In the genomic region with DNA sequence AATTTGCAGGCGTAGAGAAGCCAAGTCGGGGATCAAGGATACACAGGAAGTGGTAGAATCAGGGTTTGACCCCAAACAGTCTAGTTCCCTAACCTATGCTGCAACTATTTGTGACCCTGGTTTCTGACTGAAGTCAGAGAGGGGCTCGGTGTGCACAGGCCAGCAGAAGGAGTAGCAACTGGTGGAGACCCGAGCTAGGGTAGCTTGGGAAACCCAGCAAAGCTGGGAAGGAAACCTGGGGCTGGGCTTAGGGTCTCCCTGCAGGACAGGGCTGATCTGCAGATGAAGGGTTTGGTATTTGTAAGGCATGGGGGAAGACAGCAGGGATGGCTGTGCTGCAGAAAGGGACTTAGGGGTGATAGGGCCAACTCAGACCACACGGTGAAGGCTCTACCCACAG, we compare ENCODE assay signal across 25 mouse cellular contexts. TPM values are rescaled to one million over a fixed set of nuclear protein-coding genes. Genes with fewer than 3 reads are reported as not detected.
DNase-seq lines count a peak whose midpoint lies in the region; ATAC-seq and TF ChIP-seq lines count a peak whose summit lies in the region.
"Had no signal": no experiment of that assay in that cellular context is flagged by ENCODE, and none has a peak within 500 bp of the region (broad histone marks: within the 10 kb centered on the region; RNA-seq: fewer than 3 reads in every experiment).

No protein-coding gene starts in this region.

- no peak overlapping the region for H3K9ac ChIP-seq in kidney, postnatal 0 days (ENCODE audit: low read depth, low read length)
- H3K9ac ChIP-seq: embryonic facial prominence, embryonic 12.5 days; heart, embryonic 12.5 days; limb, embryonic 15.5 days; liver, postnatal 0 days had no signal

- ATAC-seq in kidney, postnatal 0 days (replicated peaks; ENCODE audit: low FRiP score, low read depth): no peak
- ATAC-seq: activated CD4-positive, CD25-positive, alpha-beta regulatory T cell, adult 4 months; forebrain, embryonic 16.5 days; liver, postnatal 0 days had no signal

- no peak overlapping the region for H3K4me3 ChIP-seq in heart, embryonic 10.5 days
- no peak overlapping the region for H3K4me3 ChIP-seq in kidney, postnatal 0 days (replicated peaks; ENCODE audit: low read depth, low read length)
- H3K4me3 ChIP-seq in thymus, adult 2 months (ENCODE audit: control insufficient read depth, insufficient read depth, low read length): no peak overlapping the region
- H3K4me3 ChIP-seq: embryonic facial prominence, embryonic 12.5 days; erythroblast, embryonic 14.5 days; heart, embryonic 12.5 days; limb, embryonic 15.5 days; megakaryocyte, embryonic 14.5 days; myocyte had no signal

- H3K9me3 ChIP-seq in heart, embryonic 10.5 days: no peaks in the 10 kb centered on the region
- no peaks in the 10 kb centered on the region for H3K9me3 ChIP-seq in kidney, postnatal 0 days (replicated peaks; ENCODE audit: low read length)
- H3K9me3 ChIP-seq: embryonic facial prominence, embryonic 12.5 days; limb, embryonic 15.5 days had no signal

- intact Hi-C loops in heart, postnatal 14 days (cut with DNase I): no loop called here

- 69% methylated on average over 5 of the region's 5 CpGs for WGBS in heart, embryonic 10.5 days
- 70% methylated on average over 5 of the region's 5 CpGs for WGBS in kidney, postnatal 0 days
- WGBS in thymus, adult 2 months: 23% methylated on average over 5 of the region's 5 CpGs

- no peak for TF ChIP-seq CTCF in kidney, postnatal 0 days (IDR thresholded peaks at IDR 0.05; ENCODE audit: low read depth)
- no peak for TF ChIP-seq CTCF in thymus, adult 2 months (IDR thresholded peaks at IDR 0.05; ENCODE audit: borderline replicate concordance, control insufficient read depth, extremely low read depth, insufficient read depth, low read length, poor library complexity)

- H3K27ac ChIP-seq in heart, embryonic 10.5 days: no peak overlapping the region
- peak overlapping the region; percentile 58; the same call in 1 of the 2 replicates for H3K27ac ChIP-seq in kidney, postnatal 0 days
- no peak overlapping the region for H3K27ac ChIP-seq in thymus, adult 2 months (ENCODE audit: control insufficient read depth, insufficient read depth, low read length)
- H3K27ac ChIP-seq: embryonic facial prominence, embryonic 12.5 days; limb, embryonic 15.5 days had no signal

- no peak for TF ChIP-seq POLR2A in thymus, adult 2 months (IDR thresholded peaks at IDR 0.05; ENCODE audit: control insufficient read depth, extremely low read depth, insufficient read depth, low read length, poor library complexity)

- DNase-seq in heart, embryonic 10.5 days (ENCODE audit: low spot score): peak; percentile 57
- DNase-seq in heart, postnatal 14 days: no peak
- no peak for DNase-seq in kidney, postnatal 0 days (ENCODE audit: low spot score)
- no peak for DNase-seq in kidney, adult 8-10 months
- peak; percentile 1 for DNase-seq in thymus, adult 2 months
- DNase-seq in thymus, postnatal 10 days (ENCODE audit: low spot score in 2 of 2): no peak
- no peak for DNase-seq in urinary bladder, postnatal 10 days (ENCODE audit: low spot score)
- no peak for DNase-seq in embryo, embryonic 9.5 days (ENCODE audit: extremely low spot score)
- DNase-seq: cerebellum, adult 9-10 months; liver, postnatal 0 days; midbrain, embryonic 14.5 days; retina, postnatal 1 day; thymus, postnatal 4 days had no signal

- peaks cover 48% of the 10 kb centered on the region for H3K27me3 ChIP-seq in heart, embryonic 10.5 days (ENCODE audit: insufficient read depth, poor library complexity, severe bottlenecking)
- H3K27me3 ChIP-seq in kidney, postnatal 0 days (ENCODE audit: insufficient read depth, low read length): no peaks in the 10 kb centered on the region
- no peaks in the 10 kb centered on the region for H3K27me3 ChIP-seq in thymus, adult 2 months (ENCODE audit: control insufficient read depth, insufficient read depth, low read length)
- H3K27me3 ChIP-seq: limb, embryonic 15.5 days had no signal

- H3K4me1 ChIP-seq in heart, embryonic 10.5 days: peaks cover 25% of the 10 kb centered on the region
- H3K4me1 ChIP-seq in kidney, postnatal 0 days (replicated peaks; ENCODE audit: insufficient read depth, low read length): peaks cover 23% of the 10 kb centered on the region
- H3K4me1 ChIP-seq in thymus, adult 2 months (replicated peaks; ENCODE audit: control insufficient read depth, insufficient read depth, low read length): peaks cover 30% of the 10 kb centered on the region

- H3K36me3 ChIP-seq in heart, embryonic 10.5 days: no peaks in the 10 kb centered on the region
- H3K36me3 ChIP-seq in kidney, postnatal 0 days (ENCODE audit: insufficient read depth, low read length): no peaks in the 10 kb centered on the region
- H3K36me3 ChIP-seq in thymus, adult 2 months (ENCODE audit: control insufficient read depth, insufficient read depth, low read length): no peaks in the 10 kb centered on the region
- H3K36me3 ChIP-seq: embryonic facial prominence, embryonic 12.5 days; G1E; heart, embryonic 12.5 days; limb, embryonic 15.5 days had no signal

- no peak overlapping the region for H3K4me2 ChIP-seq in kidney, postnatal 0 days (ENCODE audit: low read length)
- H3K4me2 ChIP-seq: embryonic facial prominence, embryonic 12.5 days; heart, embryonic 12.5 days; limb, embryonic 15.5 days had no signal

RNA-seq across cellular contexts. Expression of gene Pck1, which starts 24.6 kb away (rescaled TPM):
- not detected in 2 replicates for polyA plus RNA-seq in heart, embryonic 10.5 days (2016; fragmentation: Nextera tagmentation; extraction: Ambion mirVana)
- total RNA-seq in heart, postnatal 14 days (2021): 10 to 100 TPM in 1 of 2 experiments, 1 to 10 TPM in 1; 7.2 to 42.3 TPM
- 47.2 and 67.8 TPM in 2 replicates for polyA plus RNA-seq in kidney, postnatal 0 days (2015; fragmentation: Nextera tagmentation; extraction: Ambion mirVana)
- 14.5 and 25.6 TPM in 2 replicates for polyA plus RNA-seq in thymus, adult 2 months (2012; rRNA removed)
- total RNA-seq: layer of hippocampus, postnatal 14 days had no signal
- polyA plus RNA-seq: activated CD4-positive, CD25-positive, alpha-beta regulatory T cell, adult 4 months; embryonic facial prominence, embryonic 12.5 days; forebrain, embryonic 16.5 days; G1E; hindbrain, embryonic 11.5 days; midbrain, embryonic 14.5 days; myocyte had no signal

RNA-seq across cellular contexts. Expression of gene Zbp1, which starts 41.2 kb away (rescaled TPM):
- polyA plus RNA-seq in heart, embryonic 10.5 days (2016; fragmentation: Nextera tagmentation; extraction: Ambion mirVana): not detected in 2 replicates
- under 1 TPM; 0.31 to 0.44 TPM for total RNA-seq in heart, postnatal 14 days (2021)
- polyA plus RNA-seq in kidney, postnatal 0 days (2015; fragmentation: Nextera tagmentation; extraction: Ambion mirVana): 1.3 and 1.7 TPM in 2 replicates
- polyA plus RNA-seq in thymus, adult 2 months (2012; rRNA removed): 58.6 and 63.7 TPM in 2 replicates
- total RNA-seq: layer of hippocampus, postnatal 14 days had no signal
- polyA plus RNA-seq: embryonic facial prominence, embryonic 12.5 days; erythroblast, embryonic 14.5 days; forebrain, embryonic 16.5 days; G1E; heart, embryonic 12.5 days; hindbrain, embryonic 11.5 days had no signal

RNA-seq across cellular contexts. Expression of gene Ctcfl, which starts 58.2 kb away (rescaled TPM):
- polyA plus RNA-seq in heart, embryonic 10.5 days (2016; fragmentation: Nextera tagmentation; extraction: Ambion mirVana): 0.85 and 1.1 TPM in 2 replicates
- total RNA-seq in heart, postnatal 14 days (2021): under 1 TPM; 0.07 TPM
- 0.08 TPM in 1 of 2 replicates, not detected in the other for polyA plus RNA-seq in kidney, postnatal 0 days (2015; fragmentation: Nextera tagmentation; extraction: Ambion mirVana)
- polyA plus RNA-seq in thymus, adult 2 months (2012; rRNA removed): 0.12 TPM in 1 of 2 replicates, not detected in the other
- total RNA-seq: G1E; layer of hippocampus, postnatal 14 days had no signal
- polyA plus RNA-seq: cortical plate, adult 2 months; erythroblast, embryonic 14.5 days; forebrain, embryonic 16.5 days; G1E; midbrain, embryonic 14.5 days; myocyte had no signal

Comparison
In these comparisons a context has a peak if more than half of its experiments do, and no peak if none do; other contexts are left out.
1. DNase-seq: peak in heart, embryonic 10.5 days (single experiment) and thymus, adult 2 months (single experiment); none in heart, postnatal 14 days (0 of 2), kidney, postnatal 0 days (single experiment), kidney, adult 8-10 months (0 of 2), thymus, postnatal 10 days (0 of 2), urinary bladder, postnatal 10 days (single experiment) and embryo, embryonic 9.5 days (single experiment).
2. RNA of gene Pck1, which starts 24.6 kb away (polyA plus RNA-seq): 47.2 to 67.8 TPM in kidney, postnatal 0 days and 14.5 to 25.6 TPM in thymus, adult 2 months; not detected in heart, embryonic 10.5 days; every median in the first group is over 10 times any median in the second.
3. RNA of gene Zbp1, which starts 41.2 kb away (polyA plus RNA-seq): 58.6 to 63.7 TPM in thymus, adult 2 months; 1.3 to 1.7 TPM in kidney, postnatal 0 days and not detected in heart, embryonic 10.5 days; every median in the first group is over 10 times any median in the second.